ENCODE assay signal across 8 mouse cellular contexts in the genomic region with DNA sequence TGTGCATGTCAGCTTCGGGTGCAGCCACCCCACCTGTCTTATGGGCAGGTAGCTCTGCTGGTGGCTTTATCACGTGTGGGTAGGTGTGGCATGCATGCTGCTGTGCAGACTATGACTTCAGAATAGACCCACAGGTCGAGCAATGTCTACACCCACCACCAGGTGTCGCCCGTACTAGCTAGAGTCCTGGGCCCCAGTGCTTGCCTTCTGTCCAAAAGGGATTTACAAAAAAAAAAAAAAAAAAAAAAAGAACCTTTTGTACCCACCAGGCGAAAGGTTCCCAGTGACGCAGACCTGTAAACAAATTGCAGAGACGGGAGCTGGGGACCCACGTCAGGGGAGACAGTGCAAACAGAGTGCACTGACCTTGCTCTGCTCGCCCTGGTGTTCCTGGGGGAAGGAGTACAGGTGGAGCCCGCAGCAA. TPM values are rescaled to one million over a fixed set of nuclear protein-coding genes. Genes with fewer than 3 reads are reported as not detected.
DNase-seq lines count a peak whose midpoint lies in the region; ATAC-seq and TF ChIP-seq lines count a peak whose summit lies in the region.

No protein-coding gene starts in this region.

- H3K36me3 ChIP-seq in C2C12 (ENCODE audit: control insufficient read depth, insufficient read depth) = no peaks in the 10 kb centered on the region
- H3K36me3 ChIP-seq in heart, embryonic 15.5 days = no peaks in the 10 kb centered on the region
- no peaks in the 10 kb centered on the region for H3K36me3 ChIP-seq in liver, embryonic 12.5 days
- H3K36me3 ChIP-seq in stomach, postnatal 0 days (ENCODE audit: control insufficient read depth, insufficient read depth, low read length) = no peaks in the 10 kb centered on the region

- H3K9ac ChIP-seq in heart, embryonic 15.5 days = no peak overlapping the region
- no peak overlapping the region for H3K9ac ChIP-seq in liver, embryonic 12.5 days
- H3K9ac ChIP-seq in stomach, postnatal 0 days (ENCODE audit: low read length) = no peak overlapping the region

- 18% methylated on average over 11 of the region's 11 CpGs for WGBS in heart, embryonic 15.5 days
- WGBS in liver, embryonic 12.5 days (ENCODE audit: insufficient replicate concordance) = 20% methylated on average over 11 of the region's 11 CpGs
- 14% methylated on average over 11 of the region's 11 CpGs for WGBS in stomach, postnatal 0 days

- H3K27me3 ChIP-seq in C2C12 (ENCODE audit: control insufficient read depth, insufficient read depth, insufficient read length) = peaks cover 10% of the 10 kb centered on the region
- H3K27me3 ChIP-seq in heart, embryonic 15.5 days = 0 out of 2 replicates have a peak, but pooled peaks cover 5% of the 10 kb centered on the region
- H3K27me3 ChIP-seq in liver, embryonic 12.5 days (replicated peaks) = no peaks in the 10 kb centered on the region; the same call in 1 of the 2 replicates
- no peaks in the 10 kb centered on the region for H3K27me3 ChIP-seq in stomach, postnatal 0 days (ENCODE audit: control insufficient read depth, insufficient read depth, low read length)

- TF ChIP-seq CTCF in C2C12 (IDR thresholded peaks at IDR 0.05; ENCODE audit: control insufficient read depth, insufficient read depth, insufficient read length) = peak; percentile 57
- peak; percentile 78; the same call in 1 of the 2 replicates for TF ChIP-seq CTCF in embryonic fibroblast, embryonic 13.5 days (IDR thresholded peaks at IDR 0.05; ENCODE audit: borderline replicate concordance, insufficient read depth, low read length)
- peak; percentile 83 for TF ChIP-seq CTCF in stomach, postnatal 0 days (IDR thresholded peaks at IDR 0.05; ENCODE audit: low read depth)

- no peak for TF ChIP-seq POLR2A in embryonic fibroblast, embryonic 13.5 days (IDR thresholded peaks at IDR 0.05; ENCODE audit: low read depth, low read length)

- H3K4me1 ChIP-seq in embryonic fibroblast, embryonic 13.5 days (ENCODE audit: control insufficient read depth, insufficient read depth, low read length) = no peaks in the 10 kb centered on the region
- no peaks in the 10 kb centered on the region for H3K4me1 ChIP-seq in heart, embryonic 15.5 days (replicated peaks)
- H3K4me1 ChIP-seq in liver, embryonic 12.5 days = no peaks in the 10 kb centered on the region
- no peaks in the 10 kb centered on the region for H3K4me1 ChIP-seq in stomach, postnatal 0 days (replicated peaks; ENCODE audit: control insufficient read depth, insufficient read depth)

- H3K9me3 ChIP-seq in heart, embryonic 15.5 days (replicated peaks) = no peaks in the 10 kb centered on the region
- no peaks in the 10 kb centered on the region for H3K9me3 ChIP-seq in liver, embryonic 12.5 days (replicated peaks)
- H3K9me3 ChIP-seq in stomach, postnatal 0 days (ENCODE audit: control insufficient read depth, low read length) = no peaks in the 10 kb centered on the region

- no peak overlapping the region for H3ac ChIP-seq in C2C12 (ENCODE audit: control insufficient read depth, insufficient read length, low read depth)

- peak; percentile 55; the same call in 1 of the 2 replicates for ATAC-seq in heart, embryonic 15.5 days (replicated peaks; ENCODE audit: insufficient number of reproducible peaks, insufficient read depth, low FRiP score, low read depth)
- peak; percentile 79 for ATAC-seq in liver, embryonic 12.5 days
- ATAC-seq in stomach, postnatal 0 days (ENCODE audit: low FRiP score, low TSS enrichment) = peak; percentile 94

- H3K27ac ChIP-seq in embryonic fibroblast, embryonic 13.5 days (ENCODE audit: insufficient read depth, low read length) = no peak overlapping the region
- no peak overlapping the region for H3K27ac ChIP-seq in heart, embryonic 15.5 days
- H3K27ac ChIP-seq in liver, embryonic 12.5 days = 0 out of 2 replicates have a peak overlapping the region, but pooled peaks have one; percentile 16
- no peak overlapping the region for H3K27ac ChIP-seq in stomach, postnatal 0 days (replicated peaks)

- no peak overlapping the region for H3K4me2 ChIP-seq in heart, embryonic 15.5 days
- H3K4me2 ChIP-seq in liver, embryonic 12.5 days = no peak overlapping the region
- H3K4me2 ChIP-seq in stomach, postnatal 0 days (replicated peaks; ENCODE audit: low read depth) = no peak overlapping the region

- DNase-seq in adrenal gland, postnatal 36 days = peak; percentile 86 to 91
- peak; percentile 92 for DNase-seq in kidney, postnatal 14 days
- peak; percentile 64 for DNase-seq in neural tube, embryonic 10.5 days (ENCODE audit: extremely low spot score, low spot score)
- peak; percentile 89 for DNase-seq in stomach, postnatal 0 days (ENCODE audit: low spot score)

- no peak overlapping the region for H3K4me3 ChIP-seq in C2C12 (ENCODE audit: insufficient read depth, poor library complexity, severe bottlenecking)
- no peak overlapping the region for H3K4me3 ChIP-seq in embryonic fibroblast, embryonic 13.5 days (ENCODE audit: insufficient read depth, low read length)
- no peak overlapping the region for H3K4me3 ChIP-seq in heart, embryonic 15.5 days
- H3K4me3 ChIP-seq in liver, embryonic 12.5 days = no peak overlapping the region
- no peak overlapping the region for H3K4me3 ChIP-seq in stomach, postnatal 0 days (ENCODE audit: low read depth, low read length)

- no peak for TF ChIP-seq EP300 in stomach, postnatal 0 days (optimal IDR thresholded peaks at IDR 0.05)

- H3K79me2 ChIP-seq in C2C12 (ENCODE audit: control insufficient read depth, insufficient read depth) = no peaks in the 10 kb centered on the region

- no peaks in the 10 kb centered on the region for H3K79me3 ChIP-seq in C2C12 (ENCODE audit: low read depth)

TF ChIP-seq in C2C12, 6 proteins besides CTCF, POLR2A, EP300 and RAD21:
- TF ChIP-seq MYOD1 (IDR thresholded peaks at IDR 0.05; ENCODE audit: control insufficient read depth, insufficient read length, low read depth) = no peak
- no peak for TF ChIP-seq FOSL1 (IDR thresholded peaks at IDR 0.05; ENCODE audit: insufficient read depth, low read length, poor library complexity, severe bottlenecking)
- no peak for TF ChIP-seq USF1 (IDR thresholded peaks at IDR 0.05; ENCODE audit: low read depth)
- TF ChIP-seq MAX (IDR thresholded peaks at IDR 0.05) = no peak
- no peak for TF ChIP-seq MYOG (IDR thresholded peaks at IDR 0.05; ENCODE audit: control insufficient read depth, extremely low read depth, insufficient read length)
- TF ChIP-seq CEBPB (IDR thresholded peaks at IDR 0.05; ENCODE audit: low read depth) = no peak

RNA-seq across cellular contexts. Expression of gene Cfap100, which starts 6.6 kb away (rescaled TPM):
- 0.02 TPM for polyA plus RNA-seq in C2C12 (2012; fragmentation: generic; extraction: Trizol)
- total RNA-seq in adrenal gland, postnatal 36 days (2021) = 1 to 10 TPM in 1 of 2 experiments, under 1 TPM in 1; 0.46 to 1.2 TPM
- polyA plus RNA-seq in embryonic fibroblast, embryonic 13.5 days (2011; ENCODE audit: insufficient read length, low read depth, missing spikeins) = 0.95 and 3.1 TPM in 2 replicates
- 0.32 and 0.42 TPM in 2 replicates for polyA plus RNA-seq in heart, embryonic 15.5 days (2015; fragmentation: Nextera tagmentation; extraction: Ambion mirVana)
- not detected in 2 replicates for polyA plus RNA-seq in liver, embryonic 12.5 days (2016; fragmentation: Nextera tagmentation; extraction: Ambion mirVana)
- polyA plus RNA-seq in stomach, postnatal 0 days (2015; fragmentation: Nextera tagmentation; extraction: Ambion mirVana) = 0.30 and 0.34 TPM in 2 replicates

RNA-seq across cellular contexts. Expression of gene Klf15, which starts 27.2 kb away (rescaled TPM):
- not detected for polyA plus RNA-seq in C2C12 (2012; fragmentation: generic; extraction: Trizol)
- 10 to 100 TPM; 31.8 to 35.7 TPM for total RNA-seq in adrenal gland, postnatal 36 days (2021)
- polyA plus RNA-seq in embryonic fibroblast, embryonic 13.5 days (2011; ENCODE audit: insufficient read length, low read depth, missing spikeins) = 1.1 and 1.8 TPM in 2 replicates
- 22.5 and 22.8 TPM in 2 replicates for polyA plus RNA-seq in heart, embryonic 15.5 days (2015; fragmentation: Nextera tagmentation; extraction: Ambion mirVana)
- polyA plus RNA-seq in liver, embryonic 12.5 days (2016; fragmentation: Nextera tagmentation; extraction: Ambion mirVana) = 8.6 and 10.3 TPM in 2 replicates
- 4.1 and 4.2 TPM in 2 replicates for polyA plus RNA-seq in stomach, postnatal 0 days (2015; fragmentation: Nextera tagmentation; extraction: Ambion mirVana)

RNA-seq across cellular contexts. Expression of gene Aldh1l1, which starts 51.0 kb away (rescaled TPM):
- 0.16 TPM for polyA plus RNA-seq in C2C12 (2012; fragmentation: generic; extraction: Trizol)
- total RNA-seq in adrenal gland, postnatal 36 days (2021) = 100 to 1,000 TPM; 136 to 172 TPM
- 3.1 and 4.0 TPM in 2 replicates for polyA plus RNA-seq in embryonic fibroblast, embryonic 13.5 days (2011; ENCODE audit: insufficient read length, low read depth, missing spikeins)
- 1.8 and 3.6 TPM in 2 replicates for polyA plus RNA-seq in heart, embryonic 15.5 days (2015; fragmentation: Nextera tagmentation; extraction: Ambion mirVana)
- polyA plus RNA-seq in liver, embryonic 12.5 days (2016; fragmentation: Nextera tagmentation; extraction: Ambion mirVana) = 8.0 and 11.6 TPM in 2 replicates
- polyA plus RNA-seq in stomach, postnatal 0 days (2015; fragmentation: Nextera tagmentation; extraction: Ambion mirVana) = 6.6 and 7.6 TPM in 2 replicates
